Mouse (Mus musculus): ENCODE data around the gene Fancl. TPM values are rescaled to one million over a fixed set of nuclear protein-coding genes. Genes with fewer than 3 reads are reported as not detected.

The Fancl gene
- polyA plus RNA-seq, 1 experiment from 2014 or later = 15.2 TPM

DNA sequence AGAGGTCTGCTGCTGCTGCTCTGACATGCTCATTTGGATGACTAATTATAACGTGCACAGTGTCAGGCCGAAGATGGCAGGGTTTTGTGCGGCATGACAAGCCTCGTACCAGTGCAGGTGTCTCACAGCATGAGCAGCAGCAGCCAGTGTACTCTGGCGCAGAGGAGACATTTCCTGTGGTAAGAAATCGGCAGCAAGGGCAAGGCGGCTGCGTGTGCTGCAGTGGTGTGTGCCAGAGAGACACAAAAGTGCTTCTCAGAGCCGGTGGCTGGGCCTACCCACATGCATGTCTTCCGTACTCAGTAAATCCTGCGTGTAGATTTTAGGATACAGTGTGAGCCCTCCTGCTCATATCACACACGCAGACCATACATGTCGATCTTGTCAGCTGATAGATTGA, 51.9 kb downstream of the Fancl start:
- WGBS = 83% methylated on average over 13 of the region's 13 CpGs
- Histone ChIP-seq H3K4me1 (replicated peaks) (no peaks in the 10 kb centered on the region), H3K4me2 (replicated peaks) (no peak overlapping the region), H3K9me3 (no peaks in the 10 kb centered on the region), H3K9ac (replicated peaks) (no peak overlapping the region), H3K36me3 (no peaks in the 10 kb centered on the region), H3K27me3 (no peaks in the 10 kb centered on the region), H3K27ac (no peak overlapping the region), H3K4me3 (replicated peaks) (no peak overlapping the region)
- ATAC-seq = peak; percentile 66; the same call in 1 of the 2 replicates

- Histone ChIP-seq H3K36me3 (peaks cover 4% of the 10 kb centered on the region; the same call in 1 of the 2 replicates), H3K9ac (replicated peaks) (no peak overlapping the region), H3K9me3 (no peaks in the 10 kb centered on the region), H3K27me3 (no peaks in the 10 kb centered on the region), H3K4me2 (replicated peaks) (no peak overlapping the region), H3K4me1 (replicated peaks) (no peaks in the 10 kb centered on the region), H3K27ac (no peak overlapping the region), H3K4me3 (replicated peaks) (no peak overlapping the region)
- 49% methylated on average over 1 of the region's 1 CpGs for WGBS
- no peak for ATAC-seq
Measured at GRCm38 (mm10) chr11:26441121-26441520, 55.2 kb downstream of the Fancl start.

DNA sequence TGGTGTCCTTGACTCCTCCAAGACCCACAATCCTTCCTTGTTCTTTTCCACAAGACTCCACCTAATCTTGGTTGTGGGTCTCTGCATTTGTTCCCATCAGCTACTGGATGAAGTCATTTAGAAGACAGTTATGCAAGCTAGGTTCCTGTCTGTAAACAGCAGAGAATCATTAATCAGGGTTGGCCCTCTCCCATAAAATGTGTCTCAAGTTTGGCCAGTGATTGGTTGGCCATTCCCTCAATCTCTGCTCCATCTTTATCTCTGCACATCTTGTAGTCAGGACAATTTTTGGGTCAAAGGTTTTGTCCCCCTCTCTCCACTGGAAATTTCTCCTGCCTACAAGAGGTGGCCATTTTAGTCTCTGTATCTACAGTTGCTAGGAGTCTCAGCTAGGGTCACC, 58.4 kb downstream of the Fancl start:
- no peak overlapping the region for H3K27ac ChIP-seq
- H3K9ac ChIP-seq (replicated peaks) = no peak overlapping the region
- H3K9me3 ChIP-seq = no peaks in the 10 kb centered on the region
- no peak for ATAC-seq
- no peaks in the 10 kb centered on the region for H3K4me1 ChIP-seq (replicated peaks)
- no peak overlapping the region for H3K4me2 ChIP-seq (replicated peaks)
- peaks cover 4% of the 10 kb centered on the region; the same call in 1 of the 2 replicates for H3K36me3 ChIP-seq
- no peak overlapping the region for H3K4me3 ChIP-seq (replicated peaks)
- no peaks in the 10 kb centered on the region for H3K27me3 ChIP-seq

DNA sequence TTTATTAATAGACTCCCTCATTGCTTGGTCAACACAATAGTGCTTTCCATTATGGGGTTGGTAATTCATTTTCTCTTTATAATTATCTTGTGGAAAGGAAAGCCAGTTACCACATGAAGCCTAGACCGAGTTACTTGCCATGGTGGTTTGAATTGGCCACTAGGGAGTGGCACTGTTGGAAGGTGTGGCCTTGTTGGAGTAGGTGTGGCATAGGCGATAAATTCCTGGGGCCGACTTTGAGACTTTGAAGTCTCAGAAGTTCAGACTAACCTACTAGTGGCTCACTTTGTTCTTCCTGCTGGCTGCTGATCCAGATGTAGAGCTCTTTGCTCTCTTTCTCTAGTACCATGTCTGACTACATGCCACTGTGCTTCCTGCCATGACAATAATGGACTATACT, 63.9 kb downstream of the Fancl start:
- Histone ChIP-seq H3K27me3 (no peaks in the 10 kb centered on the region), H3K36me3 (no peaks in the 10 kb centered on the region), H3K9ac (replicated peaks) (no peak overlapping the region), H3K27ac (no peak overlapping the region), H3K4me2 (replicated peaks) (no peak overlapping the region), H3K4me3 (replicated peaks) (no peak overlapping the region), H3K9me3 (no peaks in the 10 kb centered on the region), H3K4me1 (replicated peaks) (no peaks in the 10 kb centered on the region)
- ATAC-seq = no peak
- 88% methylated on average over 3 of the region's 3 CpGs for WGBS

GRCm38 (mm10) chr11:26450636-26451035, 64.7 kb downstream of the Fancl start:
- no peak overlapping the region for H3K9ac ChIP-seq (replicated peaks)

DNA sequence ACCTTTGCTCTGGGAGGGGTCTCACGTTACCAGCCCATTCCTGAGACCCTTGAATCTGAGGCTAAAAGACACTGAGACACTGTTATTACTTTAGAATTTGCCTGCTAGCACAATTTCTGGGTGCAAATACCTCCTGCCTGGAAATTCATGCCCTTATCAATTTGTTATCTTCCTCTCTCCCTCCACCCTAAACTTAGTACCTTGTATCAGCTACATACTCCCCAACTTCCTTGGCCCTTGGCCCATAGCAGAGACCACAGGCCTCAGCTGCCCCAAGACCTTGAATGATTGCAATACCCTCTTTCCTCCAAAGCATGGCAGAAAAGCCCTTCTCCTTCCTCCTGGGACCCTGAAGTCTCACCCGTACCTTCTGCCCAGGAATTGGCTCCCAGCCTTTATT, 65.3 kb downstream of the Fancl start:
- Histone ChIP-seq H3K4me3 (replicated peaks) (no peak overlapping the region), H3K9ac (replicated peaks) (no peak overlapping the region), H3K4me2 (replicated peaks) (no peak overlapping the region), H3K36me3 (no peaks in the 10 kb centered on the region), H3K9me3 (no peaks in the 10 kb centered on the region), H3K27ac (no peak overlapping the region), H3K4me1 (replicated peaks) (no peaks in the 10 kb centered on the region), H3K27me3 (no peaks in the 10 kb centered on the region)
- no peak for ATAC-seq
- WGBS = 89% methylated on average over 2 of the region's 2 CpGs

More at GRCm38 (mm10) chr11:26450636-26451035, 64.7 kb downstream of the Fancl start:
- Histone ChIP-seq H3K4me2 (replicated peaks) (no peak overlapping the region), H3K4me1 (replicated peaks) (no peaks in the 10 kb centered on the region), H3K4me3 (replicated peaks) (no peak overlapping the region), H3K36me3 (no peaks in the 10 kb centered on the region), H3K27ac (no peak overlapping the region), H3K27me3 (no peaks in the 10 kb centered on the region), H3K9me3 (no peaks in the 10 kb centered on the region)
- 91% methylated on average over 1 of the region's 1 CpGs for WGBS
- no peak for ATAC-seq

DNA sequence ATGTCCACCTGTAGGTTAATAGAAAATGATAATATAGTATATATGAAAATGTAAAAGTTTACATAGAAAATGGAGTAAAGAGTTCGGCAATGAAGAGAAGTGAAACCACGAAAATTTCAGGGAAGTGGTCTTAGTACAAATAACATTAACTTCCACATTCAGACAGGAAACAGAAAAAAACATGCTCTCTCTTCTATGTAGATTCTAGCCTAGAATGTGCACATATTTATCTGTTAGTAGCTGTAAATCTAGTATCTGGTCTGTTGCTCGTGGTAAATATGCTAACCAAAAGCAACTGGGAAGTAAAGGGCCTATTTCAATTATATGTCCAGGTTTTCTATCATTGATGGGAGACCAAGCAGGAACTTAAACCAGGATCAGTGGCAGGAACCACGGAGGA, 66.8 kb downstream of the Fancl start:
- no peaks in the 10 kb centered on the region for H3K27me3 ChIP-seq
- WGBS = 95% methylated on average over 4 of the region's 4 CpGs
- H3K4me3 ChIP-seq (replicated peaks) = no peak overlapping the region
- no peak overlapping the region for H3K27ac ChIP-seq
- H3K9ac ChIP-seq (replicated peaks) = no peak overlapping the region
- H3K4me2 ChIP-seq (replicated peaks) = no peak overlapping the region
- no peaks in the 10 kb centered on the region for H3K9me3 ChIP-seq
- no peak for ATAC-seq
- no peaks in the 10 kb centered on the region for H3K4me1 ChIP-seq (replicated peaks)
- no peaks in the 10 kb centered on the region for H3K36me3 ChIP-seq

GRCm38 (mm10) chr11:26454081-26454480, 68.1 kb downstream of the Fancl start:
- 89% methylated on average over 4 of the region's 4 CpGs for WGBS
- H3K9ac ChIP-seq (replicated peaks) = no peak overlapping the region
- H3K9me3 ChIP-seq = no peaks in the 10 kb centered on the region
- H3K27me3 ChIP-seq = no peaks in the 10 kb centered on the region
- no peak for ATAC-seq
- H3K27ac ChIP-seq = no peak overlapping the region
- no peak overlapping the region for H3K4me3 ChIP-seq (replicated peaks)
- no peak overlapping the region for H3K4me2 ChIP-seq (replicated peaks)
- no peaks in the 10 kb centered on the region for H3K4me1 ChIP-seq (replicated peaks)
- no peaks in the 10 kb centered on the region for H3K36me3 ChIP-seq

DNA sequence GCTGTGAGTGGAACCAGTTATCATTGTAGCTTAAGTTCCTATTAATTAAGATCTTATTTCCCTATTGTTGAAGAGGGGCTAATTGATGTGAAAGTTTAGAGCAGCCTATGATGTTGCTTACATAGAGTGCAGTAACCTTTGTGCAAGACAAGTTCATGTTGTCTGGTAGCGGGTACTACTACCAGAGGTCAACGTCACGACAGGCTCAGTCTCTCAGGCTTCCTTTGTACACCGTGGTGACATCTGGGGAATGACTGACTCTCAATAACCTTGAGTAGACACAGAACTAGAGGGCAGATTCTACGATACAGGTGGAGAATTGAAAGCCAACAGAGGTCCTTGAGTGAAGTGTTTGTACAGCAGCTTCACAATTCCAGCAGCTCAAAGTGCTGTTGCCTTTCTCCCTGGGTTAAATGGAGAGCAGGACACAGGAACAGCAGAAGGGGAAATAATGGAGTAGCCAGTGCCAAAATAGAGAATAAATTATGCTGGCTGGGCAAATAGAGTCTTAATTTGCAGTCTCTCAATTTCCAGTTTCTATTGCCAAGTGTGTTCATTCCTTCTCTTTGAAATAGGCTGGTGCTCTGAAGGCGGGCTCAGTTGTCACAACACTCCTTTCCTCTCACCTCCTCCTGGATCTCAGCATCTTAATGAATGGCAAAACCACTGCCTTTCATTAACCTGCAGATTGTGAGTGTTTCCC, 91.3 kb downstream of the Fancl start:
- 82% methylated on average over 6 of the region's 6 CpGs for WGBS
- Histone ChIP-seq H3K27ac (no peak overlapping the region), H3K4me1 (replicated peaks) (no peaks in the 10 kb centered on the region), H3K27me3 (no peaks in the 10 kb centered on the region), H3K9me3 (no peaks in the 10 kb centered on the region), H3K4me3 (replicated peaks) (no peak overlapping the region), H3K4me2 (replicated peaks) (no peak overlapping the region), H3K36me3 (0 out of 2 replicates have a peak, but pooled peaks cover 4% of the 10 kb centered on the region), H3K9ac (replicated peaks) (no peak overlapping the region)
- no peak for ATAC-seq

DNA sequence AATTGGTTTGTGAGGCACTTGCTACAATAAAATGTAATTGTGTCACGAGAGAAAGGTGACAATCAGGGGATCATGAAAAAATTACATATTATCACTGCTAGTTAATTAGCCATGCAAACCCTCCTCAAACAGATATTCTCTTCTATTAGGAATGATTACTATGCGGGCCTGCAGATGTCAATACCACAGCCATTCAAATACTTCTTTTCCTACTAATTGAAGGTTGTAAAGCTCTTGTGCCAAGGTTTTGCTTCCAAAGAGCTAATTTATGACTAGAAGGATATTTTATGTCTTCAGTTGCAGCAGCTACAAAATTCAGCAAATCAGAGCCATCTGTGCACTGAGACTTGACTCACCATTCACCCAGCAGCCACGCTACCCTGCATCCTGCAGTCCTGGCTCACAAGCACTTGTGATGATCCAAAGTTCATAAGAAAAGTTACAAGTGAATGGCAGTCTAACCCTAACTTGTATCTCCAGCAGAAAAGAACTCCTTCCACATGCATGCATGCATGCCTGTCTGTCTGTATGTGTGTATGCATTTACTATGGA, 95.8 kb downstream of the Fancl start:
- H3K9ac ChIP-seq (replicated peaks) = no peak overlapping the region
- H3K27me3 ChIP-seq = no peaks in the 10 kb centered on the region
- ATAC-seq = no peak
- no peaks in the 10 kb centered on the region for H3K36me3 ChIP-seq
- no peak overlapping the region for H3K4me2 ChIP-seq (replicated peaks)
- H3K9me3 ChIP-seq = no peaks in the 10 kb centered on the region
- 81% methylated on average over 3 of the region's 3 CpGs for WGBS
- no peak overlapping the region for H3K27ac ChIP-seq
- H3K4me1 ChIP-seq (replicated peaks) = no peaks in the 10 kb centered on the region
- H3K4me3 ChIP-seq (replicated peaks) = no peak overlapping the region

GRCm38 (mm10) chr11:26489761-26490466, 104.0 kb downstream of the Fancl start:
- no peaks in the 10 kb centered on the region for H3K36me3 ChIP-seq
- WGBS = 79% methylated on average over 12 of the region's 12 CpGs
- peak; percentile 66 for ATAC-seq

GRCm38 (mm10) chr11:26495951-26496350, 110.0 kb downstream of the Fancl start:
- Histone ChIP-seq H3K27ac (no peak overlapping the region), H3K9ac (replicated peaks) (no peak overlapping the region), H3K27me3 (no peaks in the 10 kb centered on the region), H3K9me3 (no peaks in the 10 kb centered on the region), H3K4me2 (replicated peaks) (no peak overlapping the region), H3K4me3 (replicated peaks) (no peak overlapping the region), H3K36me3 (no peaks in the 10 kb centered on the region), H3K4me1 (replicated peaks) (no peaks in the 10 kb centered on the region)
- 87% methylated on average over 5 of the region's 5 CpGs for WGBS
- ATAC-seq = no peak

More at GRCm38 (mm10) chr11:26489761-26490466, 104.0 kb downstream of the Fancl start:
- Histone ChIP-seq H3K9me3 (no peaks in the 10 kb centered on the region), H3K27me3 (no peaks in the 10 kb centered on the region), H3K27ac (no peak overlapping the region), H3K9ac (replicated peaks) (no peak overlapping the region), H3K4me1 (replicated peaks) (no peaks in the 10 kb centered on the region), H3K4me3 (replicated peaks) (no peak overlapping the region), H3K4me2 (replicated peaks) (no peak overlapping the region)
